Mouse (Mus musculus) midbrain, postnatal 0 days (tissue): Measurements from ENCODE around the gene Abhd15. TPM values are rescaled to one million over a fixed set of nuclear protein-coding genes. Genes with fewer than 3 reads are reported as not detected.

Experiments used
- ATAC-seq: fragments of 200-750 bp; cut with Nextera tagmentation; 2 replicates; pipeline ENCODE4 v1.8.0; 2017; ENCODE audit warnings: moderate number of reproducible peaks, mild to moderate bottlenecking, moderate TSS enrichment, moderate library complexity; ENCODE audit not compliant: low FRiP score
- DNase-seq: peaks from one replicate; pipeline ENCODE4 v3.0.0-alpha.2; 2015; ENCODE audit warnings: low spot score
- H3K27ac ChIP-seq: fragments of 300-500 bp; sonication (generic); 2 replicates; pipeline ENCODE4 v1.5.1; 2014; ENCODE audit warnings: low read depth, mild to moderate bottlenecking, low read length, mixed read lengths
- H3K27me3 ChIP-seq: fragments of 300-500 bp; sonication (generic); 2 replicates; pipeline ENCODE4 v1.6.1; 2014; ENCODE audit warnings: low read length, control low read depth, mixed read lengths; ENCODE audit not compliant: insufficient read depth
- H3K36me3 ChIP-seq: fragments of 300-500 bp; sonication (generic); 2 replicates; pipeline ENCODE4 v1.6.1; 2014; ENCODE audit warnings: low read length, control low read depth, mixed read lengths; ENCODE audit not compliant: insufficient read depth
- H3K4me1 ChIP-seq: fragments of 300-500 bp; sonication (generic); 2 replicates; pipeline ENCODE4 v1.6.1; 2014; ENCODE audit warnings: mild to moderate bottlenecking, control low read depth, antibody characterized with exemption, low read length, mixed read lengths; ENCODE audit not compliant: insufficient read depth
- H3K4me2 ChIP-seq: fragments of 300-500 bp; sonication (generic); 2 replicates; pipeline ENCODE4 v1.6.1; 2014; ENCODE audit warnings: low read depth, mild to moderate bottlenecking, low read length, mixed read lengths; ENCODE audit not compliant: poor library complexity, severe bottlenecking
- H3K4me3 ChIP-seq: fragments of 300-500 bp; sonication (generic); 2 replicates; pipeline ENCODE4 v1.5.1; 2014; ENCODE audit warnings: low read depth, mild to moderate bottlenecking, low read length, moderate library complexity
- H3K9ac ChIP-seq: fragments of 300-500 bp; sonication (generic); replicated peaks from 2 replicates; pipeline ENCODE4 v1.6.1; 2014; ENCODE audit warnings: mild to moderate bottlenecking, low read length, moderate library complexity, mixed read lengths; ENCODE audit not compliant: poor library complexity, severe bottlenecking
- H3K9me3 ChIP-seq: fragments of 300-500 bp; sonication (generic); 2 replicates; pipeline ENCODE4 v1.6.1; 2016; ENCODE audit warnings: low read length, control low read depth
- CTCF ChIP-seq: IDR thresholded peaks from 2 replicates; pipeline ENCODE4 v1.5.1; 2016; ENCODE audit warnings: antibody characterized with exemption, mild to moderate bottlenecking
- WGBS: fragments of 180-500 bp; shearing (Covaris S2); extraction: QIAGEN DNeasy Blood & Tissue Kit; methylation state at CpG from one replicate; pipeline ENCODE4 v1.1.7; 2014; 5-methylcytosine and 5-hydroxymethylcytosine counted together
- polyA plus RNA-seq: library from polyadenylated mRNA; unstranded; fragments of >200 nt; fragmentation: Nextera tagmentation; extraction: Ambion mirVana; gene quantifications from 2 replicates; pipeline ENCODE4 v1.2.1, GENCODE M21; 2015
- total RNA-seq: library from RNA; depleted of rRNA; stranded (reverse); fragments of >200 nt; gene quantifications from 2 replicates; pipeline ENCODE4 v1.2.3, GENCODE M21; 2014; rRNA removed

The Abhd15 gene
- total and polyA plus RNA-seq, 2 experiments from 2014 or later = 1.8 to 4.2 TPM

GRCm38 (mm10) chr11:77529644-77530043, 14.7 kb downstream of the Abhd15 start:
- Histone ChIP-seq H3K36me3 (0 out of 2 replicates have a peak, but pooled peaks cover 2% of the 10 kb centered on the region), H3K27me3 (no peaks in the 10 kb centered on the region), H3K4me2 (no peak overlapping the region), H3K9me3 (no peaks in the 10 kb centered on the region), H3K4me3 (no peak overlapping the region), H3K9ac (no peak overlapping the region), H3K27ac (no peak overlapping the region), H3K4me1 (no peaks in the 10 kb centered on the region)
- ATAC-seq = no peak
- no peak for TF ChIP-seq CTCF
- no peak for DNase-seq
- 91% methylated on average over 3 of the region's 3 CpGs for WGBS

GRCm38 (mm10) chr11:77530862-77531261, 15.9 kb downstream of the Abhd15 start:
- Histone ChIP-seq H3K27ac (no peak overlapping the region), H3K4me1 (no peaks in the 10 kb centered on the region), H3K27me3 (no peaks in the 10 kb centered on the region), H3K4me2 (no peak overlapping the region), H3K4me3 (no peak overlapping the region), H3K9me3 (no peaks in the 10 kb centered on the region), H3K9ac (no peak overlapping the region), H3K36me3 (peaks cover 3% of the 10 kb centered on the region; the same call in 1 of the 2 replicates)
- ATAC-seq = no peak
- TF ChIP-seq CTCF = no peak
- WGBS = 96% methylated on average over 2 of the region's 2 CpGs
- no peak for DNase-seq

GRCm38 (mm10) chr11:77532202-77532846, 17.4 kb downstream of the Abhd15 start:
- Histone ChIP-seq H3K27ac (no peak overlapping the region), H3K4me1 (no peaks in the 10 kb centered on the region), H3K4me3 (no peak overlapping the region), H3K4me2 (no peak overlapping the region), H3K36me3 (peaks cover 3% of the 10 kb centered on the region; the same call in 1 of the 2 replicates), H3K9me3 (no peaks in the 10 kb centered on the region), H3K27me3 (no peaks in the 10 kb centered on the region), H3K9ac (no peak overlapping the region)
- no peak for TF ChIP-seq CTCF
- DNase-seq (no peak), ATAC-seq (no peak)
- WGBS = 88% methylated on average over 4 of the region's 4 CpGs

- Histone ChIP-seq H3K27me3 (no peaks in the 10 kb centered on the region), H3K9ac (no peak overlapping the region), H3K27ac (no peak overlapping the region), H3K4me3 (no peak overlapping the region), H3K9me3 (no peaks in the 10 kb centered on the region), H3K4me2 (no peak overlapping the region), H3K36me3 (peaks cover 37% of the 10 kb centered on the region), H3K4me1 (no peaks in the 10 kb centered on the region)
- DNase-seq = no peak
- WGBS = 93% methylated on average over 7 of the region's 7 CpGs
- no peak for ATAC-seq
- no peak for TF ChIP-seq CTCF
Observed at GRCm38 (mm10) chr11:77545261-77545660, 30.3 kb downstream of the Abhd15 start.

- DNase-seq = peak; percentile 20
- WGBS = 63% methylated on average over 3 of the region's 3 CpGs
- no peak for TF ChIP-seq CTCF
- Histone ChIP-seq H3K4me3 (no peak overlapping the region), H3K36me3 (peaks cover 24% of the 10 kb centered on the region), H3K27me3 (no peaks in the 10 kb centered on the region), H3K9me3 (no peaks in the 10 kb centered on the region), H3K4me2 (no peak overlapping the region), H3K9ac (no peak overlapping the region), H3K27ac (no peak overlapping the region), H3K4me1 (no peaks in the 10 kb centered on the region)
- no peak for ATAC-seq
Observed at GRCm38 (mm10) chr11:77585201-77585600, 70.3 kb downstream of the Abhd15 start.

Other genes with a start within 250 kb of the Abhd15 start
- 1.1 and 2.2 TPM in 2 replicates for gene Coro6, start 52.7 kb upstream of the Abhd15 start, total RNA-seq
- gene Coro6, start 52.7 kb upstream of the Abhd15 start, polyA plus RNA-seq = 0.65 and 0.70 TPM in 2 replicates
- 70.3 and 75.5 TPM in 2 replicates for gene Ankrd13b, start 25.4 kb upstream of the Abhd15 start, total RNA-seq
- gene Ankrd13b, start 25.4 kb upstream of the Abhd15 start, polyA plus RNA-seq = 41.5 and 43.6 TPM in 2 replicates
- 111 and 143 TPM in 2 replicates for gene Git1, start 21.6 kb upstream of the Abhd15 start, total RNA-seq
- 18.5 and 19.6 TPM in 2 replicates for gene Git1, start 21.6 kb upstream of the Abhd15 start, polyA plus RNA-seq
- 7.5 and 7.8 TPM in 2 replicates for gene Trp53i13, start 859 bp downstream of the Abhd15 start, total RNA-seq
- gene Trp53i13, start 859 bp downstream of the Abhd15 start, polyA plus RNA-seq = 11.4 and 11.5 TPM in 2 replicates
- not detected in 2 replicates for gene Gm10392, start 4.1 kb downstream of the Abhd15 start, total RNA-seq
- not detected in 2 replicates for gene Gm10392, start 4.1 kb downstream of the Abhd15 start, polyA plus RNA-seq
- gene Taok1, start 92.7 kb downstream of the Abhd15 start, total RNA-seq = 69.7 and 85.1 TPM in 2 replicates
- 28.0 and 32.6 TPM in 2 replicates for gene Taok1, start 92.7 kb downstream of the Abhd15 start, polyA plus RNA-seq
- 42.9 and 46.3 TPM in 2 replicates for gene Nufip2, start 171.0 kb downstream of the Abhd15 start, total RNA-seq
- 3.0 and 5.3 TPM in 2 replicates for gene Nufip2, start 171.0 kb downstream of the Abhd15 start, polyA plus RNA-seq
- not detected in 2 replicates for gene Cryba1, start 210.2 kb downstream of the Abhd15 start, total RNA-seq
- gene Cryba1, start 210.2 kb downstream of the Abhd15 start, polyA plus RNA-seq = 0.21 TPM in 1 of 2 replicates, not detected in the other
- gene Myo18a, start 248.1 kb downstream of the Abhd15 start, total RNA-seq = 74.2 and 82.0 TPM in 2 replicates
- gene Myo18a, start 248.1 kb downstream of the Abhd15 start, polyA plus RNA-seq = 30.4 and 35.0 TPM in 2 replicates